Mouse (Mus musculus) retina, postnatal 7 days (tissue): Measurements from ENCODE around the gene Coq7.
A peak's percentile ranks its signal among the peaks of the same experiment; 100 is the strongest.

Experiments
- DNase-seq: peaks from one replicate; pipeline ENCODE4 v3.0.0-alpha.2; 2012; ENCODE audit warnings: low read depth, low spot score

The Coq7 gene

DNA sequence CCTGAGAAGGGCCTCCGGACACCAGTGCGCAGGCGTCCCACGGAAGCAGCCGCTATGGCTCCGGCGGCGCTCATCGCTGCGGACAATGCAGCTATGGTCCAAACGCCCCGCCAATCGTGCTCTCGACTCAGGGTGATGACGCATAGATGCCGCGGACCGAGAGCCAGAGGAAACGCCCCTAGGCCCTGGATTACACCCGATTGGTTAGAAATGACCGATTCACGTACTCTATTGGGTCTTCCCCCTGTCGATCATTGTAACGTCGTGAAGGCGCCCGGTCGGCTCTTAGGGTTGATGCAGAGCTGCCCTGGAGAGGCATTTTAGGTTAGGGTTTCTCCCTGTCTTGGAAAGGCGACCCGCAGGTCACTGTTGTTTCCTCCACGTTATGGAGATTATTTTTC lies at the start of gene Coq7:
TSS of gene Coq7 (minus strand) at position 179 of the 401 bp plus-strand sequence.
- DNase-seq, result peak; percentile 99

DNA sequence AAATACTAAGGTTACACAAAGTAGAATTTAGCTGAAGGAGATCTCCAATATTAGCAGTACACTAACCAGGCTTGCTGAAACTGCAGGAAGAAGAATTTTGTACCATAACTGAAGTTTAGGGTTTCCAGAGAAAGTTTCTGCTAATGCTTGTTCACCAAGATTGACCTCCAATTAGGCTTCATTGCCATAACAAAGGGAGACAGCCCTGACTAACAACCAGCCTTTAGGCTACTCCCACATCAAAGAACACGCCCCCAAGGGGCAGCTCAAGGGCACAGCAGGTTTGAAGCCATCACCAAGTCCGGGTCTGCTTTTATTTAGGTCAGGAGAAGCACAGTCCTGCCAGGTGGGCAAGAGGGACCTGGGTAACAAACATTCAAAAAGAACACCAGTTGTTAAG lies 46.8 kb upstream of the Coq7 start:
- no peak for DNase-seq

DNA sequence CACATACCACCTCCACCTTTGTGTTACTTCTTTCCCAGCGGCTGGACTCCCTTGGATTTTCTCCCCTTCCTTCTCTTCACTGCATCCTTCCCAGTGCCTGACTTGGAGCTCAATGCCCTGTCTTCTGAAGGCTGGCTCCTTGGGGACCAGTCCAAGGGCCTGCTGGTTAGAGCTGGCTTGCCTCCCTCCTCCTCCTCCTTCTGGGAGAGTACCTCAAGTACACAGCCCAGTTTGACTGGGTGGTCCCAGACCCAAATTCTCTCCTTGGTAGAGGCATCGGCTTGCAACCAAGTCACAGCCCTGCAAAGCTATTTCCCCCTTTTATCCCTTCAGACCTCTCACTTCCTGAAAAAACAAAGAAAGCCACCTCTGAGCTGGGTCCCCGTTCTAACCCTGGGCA lies 45.1 kb upstream of the Coq7 start:
- no peak for DNase-seq

DNA sequence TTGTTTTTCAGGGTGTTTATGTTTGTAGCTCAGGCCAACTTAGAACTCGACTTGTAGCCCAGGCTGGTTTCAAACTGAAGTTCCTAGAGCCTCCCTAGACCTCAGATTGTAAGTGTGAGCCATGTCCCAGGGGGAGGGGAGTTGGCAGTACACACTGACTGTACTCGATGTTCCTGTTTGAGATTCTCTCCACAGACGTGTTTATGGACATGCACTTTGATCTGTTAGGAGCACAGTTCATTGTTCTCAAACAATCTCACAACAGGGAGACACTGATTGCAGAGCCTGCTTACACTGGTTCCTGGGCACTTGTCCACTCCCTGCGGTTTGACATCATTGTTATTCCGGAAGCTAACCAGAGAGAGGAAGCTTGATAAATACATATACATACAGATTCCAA lies 38.9 kb upstream of the Coq7 start:
- DNase-seq, result no peak

DNA sequence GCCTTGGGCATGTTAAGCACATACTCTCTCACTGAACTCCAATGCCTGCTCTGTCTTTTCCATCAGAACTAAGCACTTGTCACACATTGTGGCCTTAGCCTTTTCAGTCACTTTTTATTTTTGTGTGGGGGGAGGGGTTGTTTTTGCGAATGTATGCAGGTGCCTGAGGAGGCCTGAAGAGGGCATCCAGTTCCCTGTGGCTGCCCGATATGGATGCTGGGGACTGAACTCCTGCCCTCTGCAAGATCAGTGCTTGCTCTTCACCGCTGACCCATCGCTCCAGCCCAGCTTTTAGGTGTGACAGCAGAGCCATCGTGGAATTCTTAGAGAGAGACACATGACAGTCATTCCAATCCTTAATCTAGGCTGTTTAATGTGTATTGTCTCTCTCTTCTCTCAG lies 38.2 kb upstream of the Coq7 start:
- no peak for DNase-seq

DNA sequence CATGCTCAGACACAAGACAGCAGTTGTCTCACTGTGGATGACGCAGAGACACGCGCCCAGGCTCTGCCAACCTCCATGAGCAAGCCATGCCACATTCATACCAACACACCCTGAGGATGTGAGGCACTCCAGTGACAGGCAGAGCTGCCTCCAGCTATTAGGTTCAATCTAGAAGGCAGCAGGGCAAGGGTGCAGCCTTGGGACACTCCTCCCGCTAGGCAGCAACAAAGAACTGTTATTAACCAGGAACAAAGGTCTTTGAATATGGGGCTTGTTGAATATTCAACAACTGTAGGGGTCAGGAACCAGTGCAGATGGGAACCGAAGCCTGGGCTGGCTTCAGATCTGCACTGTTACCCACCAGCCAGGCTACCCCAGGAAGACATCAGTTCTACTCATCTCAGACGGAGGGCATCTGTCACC lies 36.0 kb upstream of the Coq7 start:
- DNase-seq, result no peak

DNA sequence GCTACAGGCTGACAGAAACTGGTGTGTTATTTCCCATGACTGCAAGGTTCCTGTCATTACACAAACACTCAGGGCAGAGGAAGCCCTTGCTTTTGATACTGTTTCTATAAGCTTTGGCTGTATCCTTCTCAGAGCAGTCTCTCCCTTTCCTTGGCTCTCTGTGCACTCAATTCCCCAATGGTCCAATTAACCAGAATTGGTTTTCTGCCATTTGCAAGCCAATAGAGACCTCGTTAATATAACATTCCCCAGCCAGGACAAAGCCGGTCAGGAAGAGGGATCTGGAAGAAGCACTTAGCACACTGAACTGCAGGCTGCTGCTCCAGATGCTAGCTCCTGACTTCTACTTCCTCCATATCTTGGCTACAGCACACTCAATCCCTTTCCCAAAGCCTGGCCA lies 21.1 kb upstream of the Coq7 start:
- no peak for DNase-seq

DNA sequence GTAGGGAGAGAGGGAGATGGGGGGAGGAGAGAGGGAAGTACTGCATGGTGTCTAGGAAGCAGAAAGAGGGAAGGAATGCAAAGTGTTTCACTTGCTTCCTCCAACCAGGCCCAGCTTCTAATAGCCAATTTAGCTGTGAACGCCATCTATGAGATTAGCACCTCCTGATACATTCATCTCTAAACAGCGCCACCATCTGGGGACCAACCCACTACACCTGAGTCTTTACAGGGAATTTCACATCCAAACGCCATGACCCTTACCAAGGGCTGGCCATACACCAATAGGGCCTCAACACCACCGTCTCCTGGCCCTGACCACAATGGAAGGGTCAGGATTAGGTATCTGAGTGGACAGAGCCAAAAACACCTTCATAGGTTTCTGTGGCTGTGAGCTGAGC lies 20.7 kb upstream of the Coq7 start:
- DNase-seq, result no peak

DNA sequence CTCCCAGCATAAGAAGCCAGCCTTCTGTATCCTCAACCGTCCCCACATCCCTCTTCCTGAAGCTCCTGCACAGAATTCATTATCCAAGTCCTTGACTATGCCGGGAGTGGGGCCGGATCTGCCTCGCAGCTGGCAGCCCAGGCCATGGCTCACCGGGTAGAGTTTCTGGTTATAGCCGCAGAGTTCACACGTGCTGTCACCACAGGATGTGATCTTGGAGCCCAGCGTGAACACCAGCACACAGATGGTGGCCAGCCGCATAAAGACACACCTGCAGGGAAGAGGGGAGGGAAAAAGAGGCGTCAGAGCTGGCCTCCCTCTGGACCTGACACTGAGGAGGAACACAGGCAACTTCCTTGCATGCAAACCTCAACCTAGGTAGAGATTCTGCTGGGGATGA lies 14.3 kb upstream of the Coq7 start:
- no peak for DNase-seq

DNA sequence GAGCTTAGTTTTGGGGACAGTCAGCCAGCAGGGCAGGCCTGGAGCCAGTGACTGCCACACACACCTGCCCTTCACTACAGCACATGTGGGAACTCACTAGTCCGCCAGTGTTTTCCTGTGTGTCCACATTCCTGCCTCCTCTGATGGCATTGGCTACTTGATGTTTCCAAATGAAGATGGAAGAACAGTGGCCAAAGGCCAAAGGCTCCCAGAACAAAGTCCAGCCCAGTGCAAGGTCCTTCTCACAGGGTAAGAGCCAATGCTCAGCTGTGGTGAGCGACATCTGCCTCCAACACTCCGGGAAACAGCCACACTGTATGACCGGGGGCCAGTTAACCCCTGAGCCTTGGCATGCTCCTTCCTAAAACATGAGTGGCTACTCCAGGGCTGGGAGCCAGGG lies 11.0 kb upstream of the Coq7 start:
- DNase-seq, result no peak

DNA sequence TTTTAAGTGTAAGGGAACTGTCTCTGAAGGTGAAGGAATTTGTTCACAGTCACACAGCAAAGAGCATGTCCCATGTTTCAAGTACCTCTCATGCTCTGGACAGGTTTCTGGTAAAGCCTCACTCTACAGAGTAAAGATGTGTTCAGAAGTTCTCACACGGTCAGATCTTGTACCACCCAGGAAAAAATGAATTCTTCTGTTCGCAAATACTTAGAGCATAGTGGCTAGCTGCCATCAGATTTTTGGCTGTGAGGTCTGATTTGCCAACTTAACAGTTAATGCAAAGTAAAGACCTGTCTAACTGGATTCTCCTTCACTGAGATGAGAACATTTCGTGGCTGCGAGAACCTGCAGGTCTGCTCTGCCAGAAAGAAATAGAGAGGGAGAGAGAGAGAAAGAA lies 1.9 kb upstream of the Coq7 start:
- DNase-seq, result no peak

DNA sequence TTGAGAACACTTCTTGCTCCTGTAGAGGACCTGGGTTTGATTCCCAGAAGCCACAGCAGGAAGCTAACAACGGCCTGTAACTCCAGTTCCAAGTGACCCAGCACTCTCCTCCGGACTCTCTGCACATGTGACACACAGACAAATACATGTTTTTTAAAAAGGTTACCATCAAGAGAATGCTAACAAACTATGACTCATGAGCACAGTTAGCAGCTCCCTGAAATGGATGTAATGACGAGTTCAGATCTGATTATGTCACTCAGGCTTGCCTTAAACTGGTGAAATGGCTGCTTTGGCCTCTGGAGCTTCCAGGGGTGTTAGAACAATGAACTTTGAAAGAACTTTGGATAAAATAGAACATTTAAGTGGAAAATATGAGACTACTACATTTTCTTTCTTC lies 1.2 kb upstream of the Coq7 start:
- DNase-seq, result no peak

DNA sequence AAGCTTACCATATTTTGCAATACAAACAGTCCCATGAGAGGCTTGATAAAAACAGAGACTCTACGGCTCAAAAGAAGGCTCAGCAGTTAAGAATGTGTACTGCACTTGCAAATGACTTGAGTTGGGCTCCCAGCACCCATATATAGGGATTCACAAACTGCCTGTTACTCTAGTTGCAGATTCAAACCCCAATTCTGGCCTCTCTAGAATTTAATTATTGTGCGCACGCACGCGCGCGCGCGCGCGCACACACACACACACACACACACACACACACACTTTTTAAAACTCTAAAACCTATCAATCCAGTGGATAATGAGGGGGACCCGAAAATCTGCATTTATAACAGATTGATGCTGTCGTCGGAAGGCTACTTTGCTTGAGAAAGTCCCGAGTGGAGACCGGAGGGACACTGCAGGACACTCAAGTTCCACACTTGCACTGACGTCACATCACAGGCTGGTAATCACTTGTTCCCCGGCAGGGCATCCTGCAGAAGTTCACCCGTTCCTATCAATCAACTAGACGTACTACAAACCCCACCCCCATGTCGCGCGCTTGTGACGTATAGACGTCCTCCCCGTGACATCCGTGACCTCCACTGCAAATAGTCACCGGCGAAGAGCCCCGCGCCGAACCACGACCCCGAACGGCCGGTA lies 508 bp downstream of the Coq7 start:
- peak; percentile 91 for DNase-seq

DNA sequence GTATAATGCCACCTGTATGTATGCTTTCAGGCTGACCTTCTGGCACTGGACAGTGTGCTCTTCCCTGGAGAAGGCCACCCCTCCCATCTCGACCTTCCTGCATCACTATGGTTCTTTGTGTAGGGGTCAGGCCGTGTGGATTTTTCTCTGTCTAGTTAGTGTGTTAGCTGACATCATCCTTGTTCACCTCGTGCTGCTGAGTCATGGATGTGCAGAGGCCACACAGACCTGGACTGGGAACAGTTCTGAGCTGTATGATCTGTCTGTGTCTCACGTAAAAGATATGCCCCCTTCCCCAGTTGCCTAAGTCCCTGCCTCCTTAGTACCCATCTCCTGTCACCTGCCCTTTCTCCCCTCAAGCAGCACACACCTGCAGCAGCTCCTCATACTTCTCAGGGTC lies 6.2 kb downstream of the Coq7 start:
- no peak for DNase-seq

DNA sequence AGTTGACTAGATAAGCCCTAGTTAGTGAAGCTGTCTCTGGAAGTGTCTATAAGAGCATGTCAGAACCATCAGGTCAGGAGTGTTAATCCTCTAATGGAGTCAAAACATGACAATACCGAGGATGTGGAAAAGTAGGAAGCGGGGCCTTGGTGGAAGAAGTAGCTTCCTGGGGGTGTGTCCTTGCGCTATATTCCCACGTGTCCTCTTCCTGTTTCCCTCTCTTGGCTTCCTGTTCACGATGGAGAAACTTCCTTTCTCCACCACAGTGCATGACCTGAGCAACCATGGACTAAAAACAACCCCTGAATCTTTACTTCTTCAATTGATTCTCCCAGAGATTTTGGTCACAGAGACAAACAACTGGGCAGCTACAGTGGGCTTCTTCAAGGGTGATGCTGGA lies 11.1 kb downstream of the Coq7 start:
- no peak for DNase-seq

DNA sequence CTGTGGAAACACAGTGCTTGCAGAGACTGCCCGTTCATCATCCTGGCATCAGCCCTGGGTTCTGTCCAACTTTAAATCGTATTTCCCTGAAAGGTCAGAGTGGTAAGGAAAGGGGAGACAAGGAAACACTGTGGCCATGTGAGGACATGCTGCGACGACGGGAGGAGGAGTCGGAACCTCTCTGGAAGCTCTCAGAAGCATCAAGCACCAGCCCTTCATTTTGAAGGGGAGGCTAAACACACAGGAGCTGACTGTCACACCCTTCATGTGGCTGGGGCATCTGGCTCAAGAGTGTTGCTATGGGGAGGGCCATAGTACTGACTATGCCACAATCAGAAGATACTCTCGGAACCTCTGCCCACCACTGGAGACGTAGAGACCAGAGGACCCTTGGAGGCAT lies 13.5 kb downstream of the Coq7 start:
- no peak for DNase-seq

DNA sequence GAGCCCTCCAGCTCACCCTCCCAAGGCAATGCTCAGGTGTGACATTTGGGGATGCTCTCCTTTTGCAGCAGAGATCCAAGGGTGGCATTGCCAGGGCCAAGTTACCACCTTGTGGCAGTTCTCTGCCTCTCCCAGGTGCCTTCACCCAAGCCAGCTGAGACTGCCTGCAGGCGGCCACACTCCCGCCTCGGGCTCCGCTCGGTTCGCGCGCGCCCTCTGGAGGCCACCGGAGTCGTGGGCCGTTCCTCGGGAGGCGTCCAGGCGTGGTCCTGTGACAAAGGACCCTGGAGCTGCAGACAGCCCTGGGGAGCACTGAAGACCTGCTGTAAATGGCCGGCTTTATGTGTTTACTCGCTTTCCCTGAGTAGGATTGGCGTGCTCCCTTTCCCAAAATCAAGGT lies 14.5 kb downstream of the Coq7 start:
- peak; percentile 52 for DNase-seq

DNA sequence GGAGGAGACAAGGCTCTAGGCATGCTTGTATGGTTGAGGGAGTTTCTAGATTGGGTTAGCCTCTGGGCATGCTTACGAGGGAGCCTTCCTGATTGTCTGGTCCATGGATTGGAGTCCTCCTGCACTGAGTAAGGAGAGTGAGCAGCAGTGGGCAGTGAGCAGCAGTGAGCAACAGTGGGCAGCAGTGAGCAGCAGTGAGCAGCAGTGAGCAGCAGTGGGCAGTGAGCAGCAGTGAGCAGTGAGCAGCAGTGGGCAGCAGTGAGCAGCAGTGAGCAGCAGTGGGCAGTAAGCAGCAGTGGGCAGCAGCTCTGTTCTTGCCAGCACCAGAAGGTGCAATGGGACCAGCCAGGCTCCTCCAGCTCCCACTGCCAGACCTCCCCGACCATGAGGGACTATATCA lies 15.3 kb downstream of the Coq7 start:
- DNase-seq, result no peak

DNA sequence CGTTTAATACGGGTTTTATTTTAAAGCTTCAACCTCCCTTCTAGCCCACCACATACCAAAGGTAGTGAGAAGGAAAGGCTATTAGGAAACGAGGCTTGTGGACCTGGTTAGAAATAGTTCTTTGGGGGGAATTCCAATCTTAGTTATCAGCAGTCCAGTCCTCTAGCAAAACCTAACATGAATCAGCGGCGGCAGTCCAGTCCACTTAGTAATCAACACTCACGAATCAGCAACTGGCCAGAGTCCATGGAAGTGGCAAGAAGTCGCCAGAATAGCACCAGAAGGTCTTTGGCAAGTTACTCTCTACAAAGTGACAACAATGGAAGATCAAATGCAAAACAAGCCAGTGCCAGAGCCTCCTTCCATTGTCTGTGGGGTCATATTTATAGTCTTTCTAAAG lies 24.6 kb downstream of the Coq7 start:
- no peak for DNase-seq

DNA sequence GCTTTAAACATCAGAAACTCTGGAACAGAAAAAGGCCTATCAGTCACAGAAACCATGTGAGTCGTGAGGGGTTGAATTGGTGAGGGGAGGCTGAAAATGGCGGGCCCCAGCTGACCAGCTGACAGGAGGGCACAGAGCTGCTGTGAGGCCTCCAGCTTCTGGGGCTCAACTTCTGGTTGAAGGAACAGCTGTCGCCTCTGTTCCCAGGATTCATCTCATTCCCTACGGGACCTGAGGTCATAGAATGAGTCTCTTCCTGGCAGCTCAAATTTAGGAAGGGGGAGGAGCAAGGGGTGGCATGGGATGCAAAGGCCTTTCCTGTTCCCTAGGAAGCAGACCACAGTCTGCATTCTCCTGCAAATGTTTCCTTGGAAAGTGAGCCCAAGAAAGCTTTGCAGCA lies 29.3 kb downstream of the Coq7 start:
- DNase-seq, result no peak

DNA sequence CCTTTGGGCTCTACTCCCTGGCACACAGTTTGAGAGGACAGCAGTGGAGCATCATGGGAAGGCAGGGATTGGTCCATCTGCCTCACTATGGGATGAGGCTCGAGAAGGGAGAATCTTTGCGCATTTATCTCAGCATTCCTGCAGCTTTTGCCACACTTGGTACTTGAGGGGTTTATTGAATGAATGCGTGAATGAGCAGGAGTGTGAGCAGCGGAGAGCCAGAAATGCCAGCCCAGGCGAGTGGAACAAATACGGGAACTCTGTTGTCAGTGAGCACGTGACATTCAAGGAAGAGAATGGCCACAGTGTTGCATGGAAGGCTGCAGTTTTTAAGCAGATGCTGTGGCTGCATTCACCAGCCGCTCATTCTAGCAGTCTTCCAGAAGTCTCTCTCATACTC lies 30.8 kb downstream of the Coq7 start:
- no peak for DNase-seq

DNA sequence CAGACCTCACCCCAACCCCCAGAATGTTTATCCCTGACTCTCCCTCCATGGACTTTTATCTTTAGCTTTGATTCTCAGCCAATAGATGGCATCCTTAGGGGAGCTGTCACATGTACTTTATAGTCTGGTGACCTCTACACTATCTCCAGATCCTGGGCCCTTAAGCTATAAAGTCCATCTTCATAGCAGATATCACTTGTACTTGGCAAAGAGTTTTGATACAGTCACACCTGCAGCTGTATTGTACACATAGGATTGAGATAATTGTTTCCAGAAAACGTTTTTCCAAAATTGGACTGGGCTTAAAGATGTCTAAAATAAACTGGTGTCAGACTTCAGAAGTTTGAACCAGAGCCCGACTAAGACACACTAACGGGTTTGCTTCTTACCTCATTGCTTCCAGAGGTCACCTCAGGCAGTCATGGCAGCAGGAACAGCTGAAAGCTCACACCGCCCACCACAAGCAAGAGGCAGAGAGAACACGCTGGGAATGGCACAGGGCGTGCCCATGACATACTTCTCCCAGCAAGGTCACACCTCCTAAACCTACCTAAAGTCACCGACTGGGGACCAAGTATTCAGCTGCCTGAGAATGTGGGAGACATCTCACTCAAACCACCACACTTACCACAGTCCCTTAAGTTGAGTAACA lies 33.2 kb downstream of the Coq7 start:
- no peak for DNase-seq

DNA sequence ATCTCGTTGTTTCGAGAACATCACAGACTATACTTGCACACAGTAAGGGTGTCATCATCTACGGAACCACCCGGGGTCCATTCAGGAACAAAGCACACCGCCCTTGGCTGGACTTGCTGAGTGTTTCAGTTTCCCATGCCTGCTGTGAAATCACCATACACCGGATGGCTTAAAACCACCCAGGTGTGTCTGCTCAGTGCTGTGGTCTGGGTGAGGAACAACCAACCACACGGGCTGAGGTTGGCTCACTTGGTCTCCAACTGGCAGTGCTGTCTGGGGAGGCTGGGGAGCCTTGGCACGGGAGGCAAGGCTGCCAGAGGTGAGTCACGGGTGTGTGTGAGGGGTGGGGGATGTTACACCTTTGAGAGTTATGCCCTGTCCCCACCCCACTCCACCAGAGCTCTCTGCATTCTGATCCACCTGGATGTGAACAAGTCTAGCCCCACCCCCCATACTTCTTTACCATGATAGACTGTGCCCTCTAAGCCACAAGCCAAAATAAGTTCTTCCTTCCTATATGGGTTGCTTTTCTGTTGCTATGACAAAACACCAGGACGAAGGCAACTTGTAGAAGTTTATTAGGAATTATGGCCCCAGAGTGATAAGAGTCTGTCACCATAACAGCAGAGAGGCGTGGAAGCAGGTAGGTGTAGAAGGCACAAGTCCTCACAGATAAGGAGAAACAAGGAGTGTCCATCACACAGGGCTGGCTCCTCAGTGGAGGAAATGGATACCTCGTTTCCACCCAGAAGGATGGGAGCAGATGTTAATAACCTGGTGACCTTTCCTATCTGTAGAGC lies 34.0 kb downstream of the Coq7 start:
- no peak for DNase-seq
